8 mouse cellular contexts compared by ENCODE assay signal in genomic region chr15:88843486-88844097, GRCm38 (mm10). TPM values are rescaled to one million over a fixed set of nuclear protein-coding genes. Genes with fewer than 3 reads are reported as not detected.
DNase-seq lines count a peak whose midpoint lies in the region; ATAC-seq and TF ChIP-seq lines count a peak whose summit lies in the region.

No protein-coding gene starts in this region.

- no peaks in the 10 kb centered on the region for H3K27me3 ChIP-seq in heart, embryonic 14.5 days (ENCODE audit: control insufficient read depth, insufficient read depth, low read length)
- no peaks in the 10 kb centered on the region for H3K27me3 ChIP-seq in heart, adult 2 months (ENCODE audit: control insufficient read depth, insufficient read depth, low read length)
- H3K27me3 ChIP-seq in midbrain, postnatal 0 days (ENCODE audit: insufficient read depth, low read length), result no peaks in the 10 kb centered on the region
- no peaks in the 10 kb centered on the region for H3K27me3 ChIP-seq in midbrain, embryonic 15.5 days (replicated peaks)
- H3K27me3 ChIP-seq in embryonic facial prominence, embryonic 15.5 days, result no peaks in the 10 kb centered on the region

- DNase-seq in heart, adult 2 months, result no peak
- peak; percentile 51 for DNase-seq in midbrain, postnatal 0 days (ENCODE audit: low spot score)
- peak; percentile 44 for DNase-seq in right cerebral cortex, postnatal 14 days
- DNase-seq in gastrocnemius, adult 8-10 months (ENCODE audit: low spot score in 2 of 2), result no peak

- H3K27ac ChIP-seq in heart, embryonic 14.5 days (replicated peaks in 1 of 2; ENCODE audit: control insufficient read depth in 1 of 2, insufficient read depth in 1 of 2, low read depth in 2 of 2, low read length in 2 of 2), result peak overlapping the region; percentile 25 to 44; a peak in 2 of 4 replicates
- H3K27ac ChIP-seq in heart, adult 2 months, result no peak overlapping the region
- H3K27ac ChIP-seq in midbrain, postnatal 0 days (ENCODE audit: low read depth, low read length), result no peak overlapping the region
- no peak overlapping the region for H3K27ac ChIP-seq in midbrain, embryonic 15.5 days
- peak overlapping the region; percentile 31; the same call in 1 of the 2 replicates for H3K27ac ChIP-seq in embryonic facial prominence, embryonic 15.5 days (replicated peaks)

- no peak overlapping the region for H3K4me2 ChIP-seq in heart, embryonic 14.5 days (ENCODE audit: low read length)
- H3K4me2 ChIP-seq in midbrain, postnatal 0 days (ENCODE audit: low read depth, low read length, poor library complexity, severe bottlenecking), result no peak overlapping the region
- no peak overlapping the region for H3K4me2 ChIP-seq in midbrain, embryonic 15.5 days
- H3K4me2 ChIP-seq in embryonic facial prominence, embryonic 15.5 days (replicated peaks), result no peak overlapping the region

- peaks cover 33 to 36% of the 10 kb centered on the region in 2 experiments for H3K4me1 ChIP-seq in heart, embryonic 14.5 days (ENCODE audit: control insufficient read depth in 2 of 2, insufficient read depth in 2 of 2, low read length in 2 of 2)
- peaks cover 15% of the 10 kb centered on the region for H3K4me1 ChIP-seq in heart, adult 2 months (ENCODE audit: control insufficient read depth, insufficient read depth, low read length)
- no peaks in the 10 kb centered on the region for H3K4me1 ChIP-seq in midbrain, postnatal 0 days (ENCODE audit: insufficient read depth, low read length)
- peaks cover 8% of the 10 kb centered on the region for H3K4me1 ChIP-seq in midbrain, embryonic 15.5 days
- peaks cover 14% of the 10 kb centered on the region for H3K4me1 ChIP-seq in embryonic facial prominence, embryonic 15.5 days

- H3K9ac ChIP-seq in heart, embryonic 14.5 days (ENCODE audit: low read length), result no peak overlapping the region
- H3K9ac ChIP-seq in heart, adult 2 months (ENCODE audit: low read depth, low read length), result no peak overlapping the region
- H3K9ac ChIP-seq in midbrain, postnatal 0 days (replicated peaks; ENCODE audit: low read length, poor library complexity, severe bottlenecking), result no peak overlapping the region
- no peak overlapping the region for H3K9ac ChIP-seq in midbrain, embryonic 15.5 days
- no peak overlapping the region for H3K9ac ChIP-seq in embryonic facial prominence, embryonic 15.5 days

- no peak for ATAC-seq in heart, embryonic 14.5 days (ENCODE audit: insufficient number of reproducible peaks, insufficient read depth, low FRiP score, low read depth)
- no peak for ATAC-seq in midbrain, postnatal 0 days (ENCODE audit: low FRiP score)
- no peak for ATAC-seq in midbrain, embryonic 15.5 days (replicated peaks)
- peak; percentile 58; the same call in 1 of the 2 replicates for ATAC-seq in embryonic facial prominence, embryonic 15.5 days (ENCODE audit: insufficient number of reproducible peaks, low FRiP score, low TSS enrichment, low read depth)
- ATAC-seq in megakaryocyte, adult 5-6 weeks (ENCODE audit: poor library complexity, severe bottlenecking), result no peak

- H3K9me3 ChIP-seq in heart, embryonic 14.5 days (ENCODE audit: control insufficient read depth, low read length), result no peaks in the 10 kb centered on the region
- no peaks in the 10 kb centered on the region for H3K9me3 ChIP-seq in midbrain, postnatal 0 days (ENCODE audit: low read length)
- no peaks in the 10 kb centered on the region for H3K9me3 ChIP-seq in midbrain, embryonic 15.5 days
- H3K9me3 ChIP-seq in embryonic facial prominence, embryonic 15.5 days (replicated peaks), result no peaks in the 10 kb centered on the region

- intact Hi-C loops in heart, adult 2 months (cut with DNase I), result no loop called here

- WGBS in heart, embryonic 14.5 days, result 29% methylated on average over 8 of the region's 8 CpGs
- 45% methylated on average over 8 of the region's 8 CpGs for WGBS in heart, adult 2 months
- WGBS in midbrain, postnatal 0 days, result 34% methylated on average over 8 of the region's 8 CpGs
- whole genome bisulfite sequencing in midbrain, embryonic 15.5 days, result 44% methylated on average over 8 of the region's 8 CpGs
- WGBS in embryonic facial prominence, embryonic 15.5 days, result 25% methylated on average over 8 of the region's 8 CpGs

- no peaks in the 10 kb centered on the region for H3K79me2 ChIP-seq in heart, adult 2 months (replicated peaks; ENCODE audit: control insufficient read depth, insufficient read depth, low read length)

- no peak for TF ChIP-seq POLR2A in heart, adult 2 months (IDR thresholded peaks at IDR 0.05; ENCODE audit: insufficient read depth, low read depth, low read length)

- TF ChIP-seq EP300 in heart, adult 2 months (IDR thresholded peaks at IDR 0.05; ENCODE audit: insufficient read depth, low read depth, low read length), result no peak

- H3K4me3 ChIP-seq in heart, embryonic 14.5 days (ENCODE audit: control insufficient read depth in 1 of 2, insufficient read depth in 1 of 2, low read depth in 1 of 2, low read length in 2 of 2), result no peak overlapping the region
- H3K4me3 ChIP-seq in heart, adult 2 months, result no peak overlapping the region
- no peak overlapping the region for H3K4me3 ChIP-seq in midbrain, postnatal 0 days (ENCODE audit: low read depth, low read length)
- no peak overlapping the region for H3K4me3 ChIP-seq in midbrain, embryonic 15.5 days
- no peak overlapping the region for H3K4me3 ChIP-seq in embryonic facial prominence, embryonic 15.5 days (replicated peaks)

- H3K36me3 ChIP-seq in heart, embryonic 14.5 days (ENCODE audit: control insufficient read depth, insufficient read depth, low read length), result no peaks in the 10 kb centered on the region
- no peaks in the 10 kb centered on the region for H3K36me3 ChIP-seq in heart, adult 2 months (ENCODE audit: control insufficient read depth, insufficient read depth, low read length)
- no peaks in the 10 kb centered on the region for H3K36me3 ChIP-seq in midbrain, postnatal 0 days (ENCODE audit: insufficient read depth, low read length)
- no peaks in the 10 kb centered on the region for H3K36me3 ChIP-seq in midbrain, embryonic 15.5 days (replicated peaks)
- no peaks in the 10 kb centered on the region for H3K36me3 ChIP-seq in embryonic facial prominence, embryonic 15.5 days

- no peak for TF ChIP-seq CTCF in heart, adult 2 months (IDR thresholded peaks at IDR 0.05)
- TF ChIP-seq CTCF in midbrain, postnatal 0 days (IDR thresholded peaks at IDR 0.05), result no peak

RNA-seq across cellular contexts. Expression of gene Pim3, which starts 18.4 kb away (rescaled TPM):
- 42.3 and 47.1 TPM in 2 replicates for polyA plus RNA-seq in heart, embryonic 14.5 days (2014; fragmentation: Nextera tagmentation; extraction: Ambion mirVana)
- total RNA-seq in heart, adult 2 months (2021), result 100 to 1,000 TPM in 1 of 2 experiments, 10 to 100 TPM in 1; 95.3 to 133 TPM
- polyA plus RNA-seq in heart, adult 2 months (2012; rRNA removed), result 45.6 and 58.8 TPM in 2 replicates
- 78.0 and 95.4 TPM in 2 replicates for total RNA-seq in midbrain, postnatal 0 days (2014; rRNA removed)
- 69.1 and 72.5 TPM in 2 replicates for polyA plus RNA-seq in midbrain, postnatal 0 days (2015; fragmentation: Nextera tagmentation; extraction: Ambion mirVana)
- polyA plus RNA-seq in midbrain, embryonic 15.5 days (2015; fragmentation: Nextera tagmentation; extraction: Ambion mirVana), result 69.0 and 72.4 TPM in 2 replicates
- polyA plus RNA-seq in embryonic facial prominence, embryonic 15.5 days (2015; fragmentation: Nextera tagmentation; extraction: Ambion mirVana), result 63.0 and 64.8 TPM in 2 replicates
- total RNA-seq in gastrocnemius, adult 8-10 months (2022), result 10 to 100 TPM; 19.5 to 42.9 (median 25.7) TPM
- total RNA-seq in megakaryocyte, adult 5-6 weeks (2015), result 6.9 and 12.5 TPM in 2 replicates
- total RNA-seq in megakaryocyte, adult 5-6 weeks (2017), result 3.3 and 4.7 TPM in 2 replicates

RNA-seq across cellular contexts. Expression of gene Creld2, which starts 24.1 kb away (rescaled TPM):
- polyA plus RNA-seq in heart, embryonic 14.5 days (2014; fragmentation: Nextera tagmentation; extraction: Ambion mirVana), result 46.3 and 53.1 TPM in 2 replicates
- 10 to 100 TPM; 23.6 to 24.7 TPM for total RNA-seq in heart, adult 2 months (2021)
- 13.6 and 19.9 TPM in 2 replicates for polyA plus RNA-seq in heart, adult 2 months (2012; rRNA removed)
- total RNA-seq in midbrain, postnatal 0 days (2014; rRNA removed), result 25.4 and 31.5 TPM in 2 replicates
- 38.2 and 41.7 TPM in 2 replicates for polyA plus RNA-seq in midbrain, postnatal 0 days (2015; fragmentation: Nextera tagmentation; extraction: Ambion mirVana)
- 60.7 and 69.3 TPM in 2 replicates for polyA plus RNA-seq in midbrain, embryonic 15.5 days (2015; fragmentation: Nextera tagmentation; extraction: Ambion mirVana)
- polyA plus RNA-seq in embryonic facial prominence, embryonic 15.5 days (2015; fragmentation: Nextera tagmentation; extraction: Ambion mirVana), result 86.5 and 87.7 TPM in 2 replicates
- 1 to 10 TPM; 6.5 to 9.4 (median 8.1) TPM for total RNA-seq in gastrocnemius, adult 8-10 months (2022)
- 21.5 and 22.2 TPM in 2 replicates for total RNA-seq in megakaryocyte, adult 5-6 weeks (2015)
- total RNA-seq in megakaryocyte, adult 5-6 weeks (2017), result 38.6 and 41.4 TPM in 2 replicates

RNA-seq across cellular contexts. Expression of gene Alg12, which starts 24.5 kb away (rescaled TPM):
- 9.9 and 10.9 TPM in 2 replicates for polyA plus RNA-seq in heart, embryonic 14.5 days (2014; fragmentation: Nextera tagmentation; extraction: Ambion mirVana)
- total RNA-seq in heart, adult 2 months (2021), result 1 to 10 TPM; 7.2 to 8.7 TPM
- polyA plus RNA-seq in heart, adult 2 months (2012; rRNA removed), result 11.0 and 17.5 TPM in 2 replicates
- total RNA-seq in midbrain, postnatal 0 days (2014; rRNA removed), result 9.3 and 11.5 TPM in 2 replicates
- polyA plus RNA-seq in midbrain, postnatal 0 days (2015; fragmentation: Nextera tagmentation; extraction: Ambion mirVana), result 5.5 and 7.0 TPM in 2 replicates
- polyA plus RNA-seq in midbrain, embryonic 15.5 days (2015; fragmentation: Nextera tagmentation; extraction: Ambion mirVana), result 9.4 and 9.6 TPM in 2 replicates
- polyA plus RNA-seq in embryonic facial prominence, embryonic 15.5 days (2015; fragmentation: Nextera tagmentation; extraction: Ambion mirVana), result 10.7 and 14.2 TPM in 2 replicates
- 1 to 10 TPM; 2.5 to 5.6 (median 3.7) TPM for total RNA-seq in gastrocnemius, adult 8-10 months (2022)
- total RNA-seq in megakaryocyte, adult 5-6 weeks (2015), result 11.0 and 13.0 TPM in 2 replicates
- 5.1 and 5.7 TPM in 2 replicates for total RNA-seq in megakaryocyte, adult 5-6 weeks (2017)

Comparison
In these comparisons a context has a peak if more than half of its experiments do, and no peak if none do; other contexts are left out.
1. H3K27ac ChIP-seq: peak in heart, embryonic 14.5 days (2 of 2) and embryonic facial prominence, embryonic 15.5 days (single experiment); none in heart, adult 2 months (single experiment), midbrain, postnatal 0 days (single experiment) and midbrain, embryonic 15.5 days (single experiment).
2. DNase-seq: peak in midbrain, postnatal 0 days (single experiment) and right cerebral cortex, postnatal 14 days (single experiment); none in heart, adult 2 months (0 of 2) and gastrocnemius, adult 8-10 months (0 of 2).